Mouse (Mus musculus) right cerebral cortex, postnatal 4 days (tissue): ENCODE results near the gene Ppp1r13b.

Experiments used
- DNase-seq: peaks from one replicate; pipeline ENCODE4 v3.0.0-alpha.2; 2022

Gene Ppp1r13b

GRCm38 (mm10) chr12:111916514-111917217, 8.8 kb upstream of the Ppp1r13b start:
- no peak for DNase-seq

GRCm38 (mm10) chr12:111915781-111916180, 7.9 kb upstream of the Ppp1r13b start:
- no peak for DNase-seq

GRCm38 (mm10) chr12:111914031-111914430, 6.1 kb upstream of the Ppp1r13b start:
- no peak for DNase-seq

- no peak for DNase-seq
Observed at GRCm38 (mm10) chr12:111912802-111913201, 4.9 kb upstream of the Ppp1r13b start.

DNA sequence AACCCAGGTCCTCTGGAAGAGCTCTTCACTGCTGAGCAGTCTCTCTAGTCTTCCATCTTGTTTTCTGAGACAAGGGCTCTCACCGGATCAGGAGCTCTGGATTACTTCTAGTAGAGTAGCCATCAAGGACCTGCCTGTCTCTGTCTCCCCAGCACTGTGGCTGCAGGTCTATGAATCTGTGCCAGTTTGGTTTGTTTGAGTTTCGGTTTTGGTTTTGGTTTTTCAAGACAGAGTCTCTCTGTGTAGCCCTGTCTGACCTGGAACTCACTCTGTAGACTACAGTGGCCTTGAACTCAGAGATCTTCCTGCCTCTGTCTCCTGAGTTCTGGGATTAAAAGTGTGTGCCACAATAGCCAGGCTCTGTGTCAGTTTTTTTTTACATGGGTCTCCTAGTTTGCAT, 3.9 kb upstream of the Ppp1r13b start:
- no peak for DNase-seq

- no peak for DNase-seq
Observed at GRCm38 (mm10) chr12:111911171-111911760, 3.4 kb upstream of the Ppp1r13b start.

GRCm38 (mm10) chr12:111908997-111909550, 1.2 kb upstream of the Ppp1r13b start:
- DNase-seq, result no peak

DNA sequence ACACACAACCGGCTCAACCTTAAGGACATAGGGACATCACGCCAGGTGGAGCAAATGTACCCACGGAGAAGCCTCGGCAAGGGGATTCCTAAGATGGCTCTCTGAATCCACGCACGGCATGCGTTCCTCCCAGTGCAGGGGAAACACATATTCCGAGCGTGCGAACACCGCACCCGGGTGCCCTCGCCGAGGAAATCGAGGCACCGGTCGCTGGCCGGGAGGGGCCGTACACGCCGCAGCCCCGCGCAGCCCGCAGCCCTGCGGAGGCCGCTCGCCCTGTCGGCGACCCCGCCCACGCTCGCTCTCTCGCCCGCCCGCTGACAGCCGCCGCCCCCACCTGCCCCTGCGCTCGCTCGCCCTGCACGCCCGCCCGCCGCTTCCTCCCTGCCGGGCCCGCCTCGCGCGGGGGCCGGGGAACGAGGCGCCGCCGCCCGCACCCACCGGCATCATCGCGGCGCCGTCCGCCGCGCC, 454 bp downstream of the Ppp1r13b start:
- peak; percentile 63 for DNase-seq

- no peak for DNase-seq
Observed at GRCm38 (mm10) chr12:111906309-111906875, 1.5 kb downstream of the Ppp1r13b start.

DNA sequence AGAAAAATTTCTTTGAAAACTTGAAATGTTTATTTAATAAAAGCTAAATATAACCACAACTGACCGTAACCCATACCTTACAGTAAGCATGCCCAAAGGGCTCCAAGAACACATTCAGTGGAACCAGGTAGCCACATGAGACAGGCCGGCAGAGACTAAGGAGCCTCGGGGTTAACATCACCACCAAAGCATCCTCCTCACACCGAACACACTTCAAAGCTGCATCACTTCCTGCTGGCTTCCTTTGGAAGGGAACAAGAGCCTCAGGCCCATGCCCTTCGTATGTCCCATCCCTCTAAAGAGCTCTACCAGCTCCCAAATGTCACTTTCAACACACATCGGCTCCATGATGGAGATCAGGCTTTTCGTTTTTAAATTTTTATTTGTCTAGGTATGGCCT, 5.4 kb downstream of the Ppp1r13b start:
- no peak for DNase-seq

- DNase-seq, result no peak
Observed at GRCm38 (mm10) chr12:111901105-111901875, 6.6 kb downstream of the Ppp1r13b start.

GRCm38 (mm10) chr12:111899646-111900045, 8.3 kb downstream of the Ppp1r13b start:
- DNase-seq, result no peak

DNA sequence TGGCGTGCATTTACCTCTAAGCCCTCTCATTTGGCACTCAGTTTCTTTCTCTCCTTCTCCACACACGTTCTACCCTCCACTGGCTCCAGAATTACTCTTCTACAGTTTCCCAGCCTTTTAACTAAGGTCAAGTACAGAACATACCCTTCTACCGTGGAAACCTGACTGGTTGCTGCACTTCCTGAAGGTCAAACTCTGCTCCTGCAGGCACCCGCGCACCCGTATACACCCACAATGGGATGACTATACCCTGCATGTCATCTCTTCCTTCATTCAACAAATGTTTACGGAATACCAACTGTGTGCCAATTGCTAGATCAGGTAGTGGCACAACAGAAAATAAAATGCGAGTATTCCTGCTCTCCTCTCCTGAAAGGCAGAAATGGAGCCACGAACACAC, 9.2 kb downstream of the Ppp1r13b start:
- no peak for DNase-seq

- no peak for DNase-seq
Observed at GRCm38 (mm10) chr12:111896908-111897661, 10.8 kb downstream of the Ppp1r13b start.

GRCm38 (mm10) chr12:111894082-111894481, 13.8 kb downstream of the Ppp1r13b start:
- no peak for DNase-seq

- DNase-seq, result no peak
Observed at GRCm38 (mm10) chr12:111892981-111893380, 14.9 kb downstream of the Ppp1r13b start.

GRCm38 (mm10) chr12:111891800-111892199, 16.1 kb downstream of the Ppp1r13b start:
- DNase-seq, result no peak

DNA sequence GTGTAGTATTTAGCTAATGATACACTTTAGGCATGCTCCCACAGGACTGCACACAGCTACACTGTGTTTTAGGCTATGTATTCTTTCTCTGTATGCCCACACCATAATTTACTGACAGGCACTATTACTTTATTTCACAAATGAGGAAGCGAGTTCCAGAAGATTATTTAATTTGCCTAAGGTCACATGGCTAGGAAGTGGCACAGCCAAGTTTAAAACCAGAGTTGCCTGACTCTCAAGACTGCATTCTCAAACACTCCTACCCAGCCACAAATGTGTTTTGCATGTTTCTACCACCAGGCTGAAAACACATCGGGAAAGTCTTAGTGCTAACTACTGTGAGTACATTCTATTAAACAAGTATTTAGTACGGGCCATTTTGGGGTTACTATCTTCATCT, 18.7 kb downstream of the Ppp1r13b start:
- DNase-seq, result no peak

- DNase-seq, result no peak
Observed at GRCm38 (mm10) chr12:111888303-111888864, 19.5 kb downstream of the Ppp1r13b start.

DNA sequence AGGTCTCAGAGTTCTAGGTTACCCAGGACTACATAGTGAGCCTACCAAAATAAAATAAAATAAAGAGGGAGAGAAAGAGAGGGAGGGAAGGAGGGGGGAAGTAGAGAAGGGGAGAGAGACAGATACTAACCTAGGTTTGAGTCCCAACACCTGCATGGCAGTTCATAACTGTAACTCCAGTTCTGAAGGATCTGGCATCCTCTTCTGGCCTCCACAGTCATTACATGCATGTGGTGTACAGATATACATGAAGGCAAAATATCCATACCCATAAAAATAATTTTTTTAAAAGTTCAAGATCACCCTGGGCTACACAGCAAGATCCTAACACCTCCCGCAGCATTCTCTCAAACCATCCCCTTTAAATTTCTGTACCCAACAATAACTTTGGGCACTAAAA, 20.9 kb downstream of the Ppp1r13b start:
- DNase-seq, result no peak

- DNase-seq, result no peak
Observed at GRCm38 (mm10) chr12:111882852-111883251, 25.1 kb downstream of the Ppp1r13b start.

GRCm38 (mm10) chr12:111882022-111882421, 25.9 kb downstream of the Ppp1r13b start:
- no peak for DNase-seq
